Mouse (Mus musculus) layer of hippocampus, postnatal 36 days (tissue): ENCODE data around the gene Gm10715. TPM values are rescaled to one million over a fixed set of nuclear protein-coding genes. Genes with fewer than 3 reads are reported as not detected.
"Not testable (repeated sequence)": the region's sequence is repeated elsewhere in the genome, so short reads cannot be mapped to it uniquely, and the experiment has no call there.

Experiments
- DNase-seq, 2 experiments: peaks; one replicate each; pipeline ENCODE4 v3.0.0; 2022
- total RNA-seq, 2 experiments: library from RNA; stranded (reverse); gene quantifications; 2 replicates each; pipeline ENCODE4 v1.2.3; 2021

The Gm10715 gene
- not detected for total RNA-seq

- DNase-seq = not testable (repeated sequence)
These were observed at the start of gene Gm10715 for GRCm38 (mm10) chr9:3036577-3036976. Gm10715 (plus strand) TSS chr9:3036877.

- peak; percentile 5 to 15 for DNase-seq
These were observed 36.2 kb upstream of the Gm10715 start, which contains the start of gene Gm10722 for GRCm38 (mm10) chr9:3000445-3000972. Gm10722 (plus strand) TSS chr9:3000922.

- DNase-seq = peak; percentile 4 to 16
These were observed 35.7 kb upstream of the Gm10715 start for GRCm38 (mm10) chr9:3001006-3001405.

GRCm38 (mm10) chr9:3001948-3002659, 34.6 kb upstream of the Gm10715 start:
- peak; percentile 94 to 99 for DNase-seq

- DNase-seq = not testable (repeated sequence)
These were observed 33.8 kb upstream of the Gm10715 start, which contains the start of gene Gm11168 for GRCm38 (mm10) chr9:3002794-3003396. Gm11168 (plus strand) TSS chr9:3003346.

GRCm38 (mm10) chr9:3006179-3006578, 30.5 kb upstream of the Gm10715 start:
- not testable (repeated sequence) for DNase-seq

- peak; percentile 95 to 100 for DNase-seq
These were observed 30.0 kb upstream of the Gm10715 start for GRCm38 (mm10) chr9:3006636-3007035.

GRCm38 (mm10) chr9:3007272-3007671, 29.4 kb upstream of the Gm10715 start:
- not testable (repeated sequence) for DNase-seq

- DNase-seq = not testable (repeated sequence)
These were observed 27.3 kb upstream of the Gm10715 start for GRCm38 (mm10) chr9:3009331-3009730.

- not testable (repeated sequence) for DNase-seq
These were observed 24.5 kb upstream of the Gm10715 start for GRCm38 (mm10) chr9:3012054-3012621.

GRCm38 (mm10) chr9:3012733-3013279, 23.9 kb upstream of the Gm10715 start, which contains the start of gene Gm10721:
Gm10721 (plus strand) TSS chr9:3013140.
- DNase-seq = not testable (repeated sequence)

- DNase-seq = not testable (repeated sequence)
These were observed 21.3 kb upstream of the Gm10715 start, which contains the start of gene Gm10720 for GRCm38 (mm10) chr9:3015354-3015753. Gm10720 (plus strand) TSS chr9:3015654.

GRCm38 (mm10) chr9:3015896-3016295, 20.8 kb upstream of the Gm10715 start:
- not testable (repeated sequence) for DNase-seq

- DNase-seq = not testable (repeated sequence)
These were observed 19.6 kb upstream of the Gm10715 start, which contains the start of gene Gm10719 for GRCm38 (mm10) chr9:3017108-3017507. Gm10719 (plus strand) TSS chr9:3017408.

- peak; percentile 66 to 70 for DNase-seq
These were observed 17.7 kb upstream of the Gm10715 start for GRCm38 (mm10) chr9:3018944-3019343.

GRCm38 (mm10) chr9:3019835-3020727, 16.6 kb upstream of the Gm10715 start:
- DNase-seq = peak; percentile 47 to 55

- peak; percentile 54 to 76 for DNase-seq
These were observed 14.2 kb upstream of the Gm10715 start for GRCm38 (mm10) chr9:3022316-3023008.

- DNase-seq = peak; percentile 35 to 37
These were observed 13.2 kb upstream of the Gm10715 start, which contains the start of gene Gm10718 for GRCm38 (mm10) chr9:3023312-3023984. Gm10718 (plus strand) TSS chr9:3023547.

- peak; percentile 99 to 100 for DNase-seq
These were observed 12.6 kb upstream of the Gm10715 start for GRCm38 (mm10) chr9:3023985-3024648.
